Mouse (Mus musculus): ENCODE measurements around the gene Samd8. TPM values are rescaled to one million over a fixed set of nuclear protein-coding genes. Genes with fewer than 3 reads are reported as not detected.

Samd8 gene
- polyA plus RNA-seq, 1 experiment from 2014 or later: 8.1 TPM

- H3K36me3 ChIP-seq (ENCODE audit: insufficient read depth, low read length): no peaks in the 10 kb centered on the region
- H3K4me2 ChIP-seq (ENCODE audit: low read length): no peak overlapping the region
- H3K9ac ChIP-seq (ENCODE audit: low read depth, low read length): no peak overlapping the region
- no peaks in the 10 kb centered on the region for H3K4me1 ChIP-seq (replicated peaks; ENCODE audit: insufficient read depth, low read length)
- no peak for ATAC-seq (replicated peaks; ENCODE audit: low FRiP score, low read depth)
- H3K9me3 ChIP-seq (replicated peaks; ENCODE audit: low read length): no peaks in the 10 kb centered on the region
- 49% methylated on average over 4 of the region's 4 CpGs for WGBS
- H3K27me3 ChIP-seq (ENCODE audit: insufficient read depth, low read length): no peaks in the 10 kb centered on the region
- TF ChIP-seq CTCF (IDR thresholded peaks at IDR 0.05; ENCODE audit: low read depth): no peak
- no peak overlapping the region for H3K27ac ChIP-seq
- H3K4me3 ChIP-seq (replicated peaks; ENCODE audit: low read depth, low read length): no peak overlapping the region
- DNase-seq (ENCODE audit: low spot score): no peak
Measured at GRCm38 (mm10) chr14:21817453-21817852, 67.1 kb downstream of the Samd8 start.

GRCm38 (mm10) chr14:21820880-21821505, 70.7 kb downstream of the Samd8 start:
- no peaks in the 10 kb centered on the region for H3K27me3 ChIP-seq (ENCODE audit: insufficient read depth, low read length)
- no peak for ATAC-seq (replicated peaks; ENCODE audit: low FRiP score, low read depth)
- H3K9me3 ChIP-seq (replicated peaks; ENCODE audit: low read length): no peaks in the 10 kb centered on the region
- no peaks in the 10 kb centered on the region for H3K36me3 ChIP-seq (ENCODE audit: insufficient read depth, low read length)
- DNase-seq (ENCODE audit: low spot score): no peak
- H3K27ac ChIP-seq: no peak overlapping the region
- H3K4me1 ChIP-seq (replicated peaks; ENCODE audit: insufficient read depth, low read length): peaks cover 14% of the 10 kb centered on the region; the same call in 1 of the 2 replicates
- no peak overlapping the region for H3K9ac ChIP-seq (ENCODE audit: low read depth, low read length)
- no peak overlapping the region for H3K4me3 ChIP-seq (replicated peaks; ENCODE audit: low read depth, low read length)
- TF ChIP-seq CTCF (IDR thresholded peaks at IDR 0.05; ENCODE audit: low read depth): peak; percentile 29; the same call in 1 of the 2 replicates
- WGBS: 93% methylated on average over 4 of the region's 4 CpGs
- H3K4me2 ChIP-seq (ENCODE audit: low read length): no peak overlapping the region

- H3K4me1 ChIP-seq (replicated peaks; ENCODE audit: insufficient read depth, low read length): peaks cover 18% of the 10 kb centered on the region; the same call in 1 of the 2 replicates
- no peak overlapping the region for H3K9ac ChIP-seq (ENCODE audit: low read depth, low read length)
- no peaks in the 10 kb centered on the region for H3K27me3 ChIP-seq (ENCODE audit: insufficient read depth, low read length)
- H3K9me3 ChIP-seq (replicated peaks; ENCODE audit: low read length): no peaks in the 10 kb centered on the region
- 57% methylated on average over 7 of the region's 7 CpGs for WGBS
- H3K4me2 ChIP-seq (ENCODE audit: low read length): no peak overlapping the region
- no peak overlapping the region for H3K4me3 ChIP-seq (replicated peaks; ENCODE audit: low read depth, low read length)
- DNase-seq (ENCODE audit: low spot score): peak; percentile 41
- no peak for TF ChIP-seq CTCF (IDR thresholded peaks at IDR 0.05; ENCODE audit: low read depth)
- no peaks in the 10 kb centered on the region for H3K36me3 ChIP-seq (ENCODE audit: insufficient read depth, low read length)
- peak overlapping the region; percentile 47; the same call in 1 of the 2 replicates for H3K27ac ChIP-seq
- ATAC-seq (replicated peaks; ENCODE audit: low FRiP score, low read depth): no peak
Measured at GRCm38 (mm10) chr14:21822307-21822706, 72.0 kb downstream of the Samd8 start.

- DNase-seq (ENCODE audit: low spot score) (peak; percentile 94), ATAC-seq (replicated peaks; ENCODE audit: low FRiP score, low read depth) (peak; percentile 62)
- Histone ChIP-seq H3K9ac (ENCODE audit: low read depth, low read length) (no peak overlapping the region), H3K27ac (peak overlapping the region; percentile 90), H3K4me3 (replicated peaks; ENCODE audit: low read depth, low read length) (no peak overlapping the region), H3K9me3 (replicated peaks; ENCODE audit: low read length) (no peaks in the 10 kb centered on the region), H3K4me1 (replicated peaks; ENCODE audit: insufficient read depth, low read length) (peaks cover 18% of the 10 kb centered on the region; the same call in 1 of the 2 replicates), H3K27me3 (ENCODE audit: insufficient read depth, low read length) (no peaks in the 10 kb centered on the region), H3K4me2 (ENCODE audit: low read length) (no peak overlapping the region), H3K36me3 (ENCODE audit: insufficient read depth, low read length) (no peaks in the 10 kb centered on the region)
- TF ChIP-seq CTCF (IDR thresholded peaks at IDR 0.05; ENCODE audit: low read depth): no peak
- WGBS: 11% methylated on average over 7 of the region's 7 CpGs
Measured at GRCm38 (mm10) chr14:21822795-21823374, 72.6 kb downstream of the Samd8 start.

- DNase-seq (ENCODE audit: low spot score): peak; percentile 55
- Histone ChIP-seq H3K4me2 (ENCODE audit: low read length) (no peak overlapping the region), H3K4me1 (replicated peaks; ENCODE audit: insufficient read depth, low read length) (peaks cover 18% of the 10 kb centered on the region; the same call in 1 of the 2 replicates), H3K27me3 (ENCODE audit: insufficient read depth, low read length) (no peaks in the 10 kb centered on the region), H3K27ac (peak overlapping the region; percentile 90), H3K9me3 (replicated peaks; ENCODE audit: low read length) (no peaks in the 10 kb centered on the region), H3K9ac (ENCODE audit: low read depth, low read length) (no peak overlapping the region), H3K36me3 (ENCODE audit: insufficient read depth, low read length) (no peaks in the 10 kb centered on the region), H3K4me3 (replicated peaks; ENCODE audit: low read depth, low read length) (no peak overlapping the region)
- no peak for ATAC-seq (replicated peaks; ENCODE audit: low FRiP score, low read depth)
- 58% methylated on average over 7 of the region's 7 CpGs for WGBS
- TF ChIP-seq CTCF (IDR thresholded peaks at IDR 0.05; ENCODE audit: low read depth): no peak
Measured at GRCm38 (mm10) chr14:21823897-21824296, 73.6 kb downstream of the Samd8 start.

- no peak within 1 kb of the TSS for H3K4me2 ChIP-seq (ENCODE audit: low read length)
- H3K4me3 ChIP-seq (replicated peaks; ENCODE audit: low read depth, low read length): no peak within 1 kb of the TSS
- no peak within 1 kb of the TSS for H3K9ac ChIP-seq (ENCODE audit: low read depth, low read length)
- H3K36me3 ChIP-seq (ENCODE audit: insufficient read depth, low read length): no peaks in the 10 kb centered on the region
- TF ChIP-seq CTCF (IDR thresholded peaks at IDR 0.05; ENCODE audit: low read depth): no peak
- no peaks in the 10 kb centered on the region for H3K9me3 ChIP-seq (replicated peaks; ENCODE audit: low read length)
- 72% methylated on average over 2 of the region's 2 CpGs for WGBS
- ATAC-seq (replicated peaks; ENCODE audit: low FRiP score, low read depth): no peak
- no peaks in the 10 kb centered on the region for H3K27me3 ChIP-seq (ENCODE audit: insufficient read depth, low read length)
- DNase-seq (ENCODE audit: low spot score): no peak
- H3K4me1 ChIP-seq (replicated peaks; ENCODE audit: insufficient read depth, low read length): peaks cover 18% of the 10 kb centered on the region; the same call in 1 of the 2 replicates
- H3K27ac ChIP-seq: no peak within 1 kb of the TSS
Measured at GRCm38 (mm10) chr14:21824938-21825337, 74.6 kb downstream of the Samd8 start, which contains the start of gene Vdac2. Gene Vdac2 (plus strand): TSS chr14:21825238.

Data from kidney, postnatal 0 days (tissue).